In genomic region chr4:95199394-95199793, GRCm38 (mm10) we compare ENCODE assay signal across 15 mouse cellular contexts.
DNase-seq lines count a peak whose midpoint lies in the region; ATAC-seq and TF ChIP-seq lines count a peak whose summit lies in the region.
"Had no signal": no experiment of that assay in that cellular context is flagged by ENCODE, and none has a peak within 500 bp of the region (broad histone marks: within the 10 kb centered on the region; RNA-seq: fewer than 3 reads in every experiment).

No protein-coding gene starts in this region.

- no peaks in the 10 kb centered on the region for H3K27me3 ChIP-seq in midbrain, embryonic 10.5 days (ENCODE audit: low read depth, poor library complexity, severe bottlenecking)
- H3K27me3 ChIP-seq in midbrain, embryonic 14.5 days (ENCODE audit: control insufficient read depth, insufficient read depth, low read length), result no peaks in the 10 kb centered on the region
- H3K27me3 ChIP-seq in forebrain, embryonic 12.5 days, result no peaks in the 10 kb centered on the region; the same call in 1 of the 2 replicates
- no peaks in the 10 kb centered on the region for H3K27me3 ChIP-seq in hindbrain, embryonic 13.5 days
- H3K27me3 ChIP-seq in neural tube, embryonic 14.5 days (ENCODE audit: control insufficient read depth, insufficient read depth, low read length), result no peaks in the 10 kb centered on the region
- no peaks in the 10 kb centered on the region for H3K27me3 ChIP-seq in cerebellum, adult 2 months (ENCODE audit: control insufficient read depth, insufficient read depth, low read length)
- H3K27me3 ChIP-seq: limb, embryonic 12.5 days had no signal

- H3K4me2 ChIP-seq in midbrain, embryonic 14.5 days (ENCODE audit: low read length), result no peak overlapping the region
- no peak overlapping the region for H3K4me2 ChIP-seq in forebrain, embryonic 12.5 days
- H3K4me2 ChIP-seq in hindbrain, embryonic 13.5 days, result no peak overlapping the region
- no peak overlapping the region for H3K4me2 ChIP-seq in neural tube, embryonic 14.5 days (ENCODE audit: low read depth, low read length)
- H3K4me2 ChIP-seq: limb, embryonic 12.5 days had no signal

- no peaks in the 10 kb centered on the region for H3K36me3 ChIP-seq in midbrain, embryonic 10.5 days
- no peaks in the 10 kb centered on the region for H3K36me3 ChIP-seq in midbrain, embryonic 14.5 days (ENCODE audit: control insufficient read depth, insufficient read depth, low read length)
- H3K36me3 ChIP-seq in forebrain, embryonic 12.5 days (replicated peaks), result no peaks in the 10 kb centered on the region
- no peaks in the 10 kb centered on the region for H3K36me3 ChIP-seq in hindbrain, embryonic 13.5 days
- H3K36me3 ChIP-seq in neural tube, embryonic 14.5 days (ENCODE audit: control insufficient read depth, insufficient read depth, low read length), result no peaks in the 10 kb centered on the region
- H3K36me3 ChIP-seq: limb, embryonic 12.5 days had no signal

- no peak for ATAC-seq in midbrain, embryonic 14.5 days (ENCODE audit: low FRiP score, low TSS enrichment)
- peak; percentile 67 for ATAC-seq in forebrain, embryonic 12.5 days (ENCODE audit: low FRiP score)
- 0 out of 2 replicates have a peak, but pooled peaks have one; percentile 13 for ATAC-seq in hindbrain, embryonic 13.5 days (ENCODE audit: low FRiP score)
- ATAC-seq in neural tube, embryonic 14.5 days (ENCODE audit: low read depth), result peak; percentile 49; the same call in 1 of the 2 replicates

- TF ChIP-seq CTCF in cerebellum, adult 2 months (IDR thresholded peaks at IDR 0.05; ENCODE audit: borderline replicate concordance, insufficient read depth, low read depth, low read length), result no peak

- H3K9ac ChIP-seq in midbrain, embryonic 14.5 days (replicated peaks; ENCODE audit: low read length), result no peak overlapping the region
- H3K9ac ChIP-seq in forebrain, embryonic 12.5 days, result no peak overlapping the region
- H3K9ac ChIP-seq in hindbrain, embryonic 13.5 days, result no peak overlapping the region
- H3K9ac ChIP-seq in neural tube, embryonic 14.5 days (replicated peaks; ENCODE audit: low read depth, low read length), result no peak overlapping the region
- H3K9ac ChIP-seq: limb, embryonic 12.5 days had no signal

- no peaks in the 10 kb centered on the region for H3K9me3 ChIP-seq in midbrain, embryonic 10.5 days (replicated peaks)
- no peaks in the 10 kb centered on the region for H3K9me3 ChIP-seq in midbrain, embryonic 14.5 days (ENCODE audit: control insufficient read depth, low read length)
- no peaks in the 10 kb centered on the region for H3K9me3 ChIP-seq in forebrain, embryonic 12.5 days
- no peaks in the 10 kb centered on the region for H3K9me3 ChIP-seq in hindbrain, embryonic 13.5 days
- no peaks in the 10 kb centered on the region for H3K9me3 ChIP-seq in neural tube, embryonic 14.5 days (ENCODE audit: control insufficient read depth, low read length)
- H3K9me3 ChIP-seq: limb, embryonic 12.5 days had no signal

- WGBS in midbrain, embryonic 10.5 days, result 50% methylated on average over 5 of the region's 5 CpGs
- WGBS in midbrain, embryonic 14.5 days, result 32% methylated on average over 5 of the region's 5 CpGs
- 39% methylated on average over 5 of the region's 5 CpGs for WGBS in forebrain, embryonic 12.5 days
- 31% methylated on average over 5 of the region's 5 CpGs for WGBS in hindbrain, embryonic 13.5 days
- WGBS in neural tube, embryonic 14.5 days, result 47% methylated on average over 5 of the region's 5 CpGs
- 39% methylated on average over 5 of the region's 5 CpGs for WGBS in cerebellum, adult 2 months

- H3K4me3 ChIP-seq in midbrain, embryonic 10.5 days, result no peak overlapping the region
- H3K4me3 ChIP-seq in midbrain, embryonic 14.5 days (replicated peaks; ENCODE audit: low read depth, low read length), result no peak overlapping the region
- no peak overlapping the region for H3K4me3 ChIP-seq in forebrain, embryonic 12.5 days (replicated peaks)
- H3K4me3 ChIP-seq in hindbrain, embryonic 13.5 days, result no peak overlapping the region
- no peak overlapping the region for H3K4me3 ChIP-seq in neural tube, embryonic 14.5 days (ENCODE audit: low read depth, low read length)
- no peak overlapping the region for H3K4me3 ChIP-seq in cerebellum, adult 2 months (replicated peaks; ENCODE audit: insufficient read depth, low read depth, low read length)
- H3K4me3 ChIP-seq: limb, embryonic 12.5 days had no signal

- peak overlapping the region; percentile 52 for H3K27ac ChIP-seq in midbrain, embryonic 10.5 days (replicated peaks)
- no peak overlapping the region for H3K27ac ChIP-seq in midbrain, embryonic 14.5 days (replicated peaks; ENCODE audit: low read depth, low read length)
- H3K27ac ChIP-seq in forebrain, embryonic 12.5 days, result no peak overlapping the region
- H3K27ac ChIP-seq in hindbrain, embryonic 13.5 days, result no peak overlapping the region
- H3K27ac ChIP-seq in neural tube, embryonic 14.5 days (ENCODE audit: low read depth, low read length), result no peak overlapping the region
- no peak overlapping the region for H3K27ac ChIP-seq in cerebellum, adult 2 months (ENCODE audit: insufficient read depth, low read length)
- H3K27ac ChIP-seq: limb, embryonic 12.5 days had no signal

- peak; percentile 22 for DNase-seq in midbrain, embryonic 10.5 days (ENCODE audit: low spot score)
- no peak for DNase-seq in midbrain, embryonic 14.5 days
- DNase-seq in adipocyte (ENCODE audit: low spot score), result no peak
- DNase-seq in gastrocnemius, postnatal 36 days, result no peak
- DNase-seq in cerebellum, adult 2 months, result no peak
- DNase-seq: adrenal gland, postnatal 14 days; B cell, adult 2 months; cerebellum, postnatal 25 days; heart, postnatal 36 days; kidney, postnatal 4 days; layer of hippocampus, postnatal 36 days had no signal

- intact Hi-C loops in gastrocnemius, postnatal 36 days (cut with DNase I), result no loop called here

- peaks cover 11% of the 10 kb centered on the region for H3K4me1 ChIP-seq in midbrain, embryonic 10.5 days
- no peaks in the 10 kb centered on the region for H3K4me1 ChIP-seq in midbrain, embryonic 14.5 days (ENCODE audit: control insufficient read depth, insufficient read depth, low read length)
- peaks cover 12% of the 10 kb centered on the region; the same call in 1 of the 2 replicates for H3K4me1 ChIP-seq in forebrain, embryonic 12.5 days
- no peaks in the 10 kb centered on the region; the same call in 1 of the 2 replicates for H3K4me1 ChIP-seq in hindbrain, embryonic 13.5 days (replicated peaks)
- H3K4me1 ChIP-seq in neural tube, embryonic 14.5 days (ENCODE audit: control insufficient read depth, insufficient read depth, low read length), result no peaks in the 10 kb centered on the region
- no peaks in the 10 kb centered on the region for H3K4me1 ChIP-seq in cerebellum, adult 2 months (ENCODE audit: control insufficient read depth, insufficient read depth, low read length)

- no peak for TF ChIP-seq POLR2A in cerebellum, adult 2 months (IDR thresholded peaks at IDR 0.05; ENCODE audit: borderline replicate concordance, insufficient read depth, low read length)
